In the genomic region with DNA sequence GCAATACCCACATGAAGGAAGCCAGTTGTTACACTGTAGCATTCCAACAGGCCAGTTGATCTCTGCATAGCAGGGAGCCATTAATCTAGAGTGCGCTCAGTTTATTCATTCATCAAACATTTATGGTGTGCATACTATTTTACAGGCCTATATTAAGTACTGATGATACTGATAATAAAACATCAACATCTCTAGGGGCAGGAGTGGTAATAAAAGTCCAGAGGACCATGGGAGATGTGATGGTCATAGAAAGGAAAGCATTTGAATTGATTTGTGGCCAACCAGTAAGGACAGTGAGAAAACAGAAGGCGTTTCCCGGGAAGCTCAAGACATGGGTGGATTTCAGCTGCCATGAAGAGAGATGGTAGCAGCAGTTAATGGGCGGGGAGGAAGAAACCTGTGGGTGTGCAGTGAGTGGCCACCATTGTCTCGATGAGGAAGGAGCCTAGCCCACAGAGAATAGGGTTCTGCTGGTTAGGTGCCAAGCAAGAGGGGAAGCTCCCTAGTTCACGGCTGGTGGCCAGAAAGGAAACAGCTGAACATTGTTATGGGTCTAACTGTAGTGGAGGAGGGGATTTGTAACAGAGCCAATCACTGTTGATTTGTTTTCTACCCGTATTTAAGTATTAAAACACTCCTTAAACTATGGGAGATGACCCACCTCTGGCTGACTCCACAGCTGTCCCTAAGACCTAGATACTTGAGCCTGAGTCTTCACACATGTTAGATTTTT, we compare ENCODE assay signal across 8 mouse cellular contexts.
DNase-seq lines count a peak whose midpoint lies in the region; ATAC-seq and TF ChIP-seq lines count a peak whose summit lies in the region.

No protein-coding gene starts in this region.

- no peak for DNase-seq in intestine, embryonic 14.5 days (ENCODE audit: low spot score)
- peak; percentile 90 for DNase-seq in kidney, adult 2 months
- peak; percentile 78 for DNase-seq in lung, postnatal 14 days
- no peak for DNase-seq in stomach, postnatal 0 days (ENCODE audit: low spot score)
- no peak for DNase-seq in cerebellum, adult 2 months

- H3K4me1 ChIP-seq in intestine, embryonic 14.5 days (replicated peaks; ENCODE audit: control insufficient read depth, insufficient read depth, low read length) = peaks cover 18% of the 10 kb centered on the region
- peaks cover 10% of the 10 kb centered on the region; the same call in 1 of the 2 replicates for H3K4me1 ChIP-seq in intestine, postnatal 0 days (replicated peaks; ENCODE audit: control insufficient read depth, insufficient read depth, low read length)
- peaks cover 21% of the 10 kb centered on the region for H3K4me1 ChIP-seq in brown adipose tissue, adult 24 weeks (ENCODE audit: control insufficient read depth, insufficient read depth, insufficient read length, low read length)
- H3K4me1 ChIP-seq in kidney, adult 2 months (ENCODE audit: control insufficient read depth, insufficient read depth, low read length) = peaks cover 8% of the 10 kb centered on the region
- no peaks in the 10 kb centered on the region; the same call in 1 of the 2 replicates for H3K4me1 ChIP-seq in stomach, postnatal 0 days (replicated peaks; ENCODE audit: control insufficient read depth, insufficient read depth)
- 0 out of 2 replicates have a peak, but pooled peaks cover 7% of the 10 kb centered on the region for H3K4me1 ChIP-seq in hindbrain, embryonic 12.5 days
- H3K4me1 ChIP-seq in cerebellum, adult 2 months (ENCODE audit: control insufficient read depth, insufficient read depth, low read length) = no peaks in the 10 kb centered on the region; the same call in 1 of the 2 replicates

- no peak overlapping the region for H3K9ac ChIP-seq in intestine, embryonic 14.5 days (ENCODE audit: low read length)
- no peak overlapping the region for H3K9ac ChIP-seq in intestine, postnatal 0 days (ENCODE audit: low read depth, low read length)
- H3K9ac ChIP-seq in stomach, postnatal 0 days (ENCODE audit: low read length) = no peak overlapping the region
- H3K9ac ChIP-seq in hindbrain, embryonic 12.5 days = no peak overlapping the region

- ATAC-seq in intestine, embryonic 14.5 days (replicated peaks; ENCODE audit: low FRiP score, low TSS enrichment, low read depth) = peak; percentile 61; the same call in 1 of the 2 replicates
- ATAC-seq in intestine, postnatal 0 days = no peak
- peak; percentile 42; the same call in 1 of the 2 replicates for ATAC-seq in stomach, postnatal 0 days (ENCODE audit: low FRiP score, low TSS enrichment)
- ATAC-seq in hindbrain, embryonic 12.5 days (ENCODE audit: low FRiP score) = no peak

- H3K9me3 ChIP-seq in intestine, embryonic 14.5 days (ENCODE audit: control insufficient read depth, low read length) = no peaks in the 10 kb centered on the region
- no peaks in the 10 kb centered on the region for H3K9me3 ChIP-seq in intestine, postnatal 0 days (ENCODE audit: control insufficient read depth)
- no peaks in the 10 kb centered on the region for H3K9me3 ChIP-seq in stomach, postnatal 0 days (ENCODE audit: control insufficient read depth, low read length)
- H3K9me3 ChIP-seq in hindbrain, embryonic 12.5 days (replicated peaks) = no peaks in the 10 kb centered on the region

- WGBS in intestine, embryonic 14.5 days = 59% methylated on average over 7 of the region's 7 CpGs
- 52% methylated on average over 7 of the region's 7 CpGs for WGBS in intestine, postnatal 0 days
- 46% methylated on average over 7 of the region's 7 CpGs for WGBS in kidney, adult 2 months
- 57% methylated on average over 7 of the region's 7 CpGs for WGBS in stomach, postnatal 0 days
- WGBS in hindbrain, embryonic 12.5 days = 85% methylated on average over 7 of the region's 7 CpGs
- 50% methylated on average over 7 of the region's 7 CpGs for WGBS in cerebellum, adult 2 months

- no peak for TF ChIP-seq POLR2A in kidney, adult 2 months (IDR thresholded peaks at IDR 0.05; ENCODE audit: low read depth, low read length)
- TF ChIP-seq POLR2A in cerebellum, adult 2 months (IDR thresholded peaks at IDR 0.05; ENCODE audit: borderline replicate concordance, insufficient read depth, low read length) = no peak

- no peak overlapping the region for H3K4me2 ChIP-seq in intestine, embryonic 14.5 days (ENCODE audit: low read length)
- no peak overlapping the region for H3K4me2 ChIP-seq in intestine, postnatal 0 days (replicated peaks; ENCODE audit: low read depth)
- no peak overlapping the region for H3K4me2 ChIP-seq in stomach, postnatal 0 days (replicated peaks; ENCODE audit: low read depth)
- no peak overlapping the region for H3K4me2 ChIP-seq in hindbrain, embryonic 12.5 days (replicated peaks)

- H3K27me3 ChIP-seq in intestine, embryonic 14.5 days (replicated peaks; ENCODE audit: control insufficient read depth, insufficient read depth, low read length) = no peaks in the 10 kb centered on the region
- no peaks in the 10 kb centered on the region for H3K27me3 ChIP-seq in intestine, postnatal 0 days (replicated peaks; ENCODE audit: control insufficient read depth, insufficient read depth, low read length)
- no peaks in the 10 kb centered on the region for H3K27me3 ChIP-seq in kidney, adult 2 months (replicated peaks; ENCODE audit: control insufficient read depth, insufficient read depth, low read length)
- H3K27me3 ChIP-seq in stomach, postnatal 0 days (ENCODE audit: control insufficient read depth, insufficient read depth, low read length) = no peaks in the 10 kb centered on the region
- H3K27me3 ChIP-seq in hindbrain, embryonic 12.5 days = no peaks in the 10 kb centered on the region
- H3K27me3 ChIP-seq in cerebellum, adult 2 months (ENCODE audit: control insufficient read depth, insufficient read depth, low read length) = no peaks in the 10 kb centered on the region

- peak overlapping the region; percentile 52; the same call in 1 of the 2 replicates for H3K27ac ChIP-seq in intestine, embryonic 14.5 days (ENCODE audit: low read depth)
- no peak overlapping the region for H3K27ac ChIP-seq in intestine, postnatal 0 days (ENCODE audit: low read depth, low read length)
- H3K27ac ChIP-seq in brown adipose tissue, adult 24 weeks (replicated peaks; ENCODE audit: low read depth, low read length) = peak overlapping the region; percentile 67
- peak overlapping the region; percentile 28; the same call in 1 of the 2 replicates for H3K27ac ChIP-seq in kidney, adult 2 months (ENCODE audit: insufficient read depth, low read depth, low read length)
- H3K27ac ChIP-seq in stomach, postnatal 0 days (replicated peaks) = no peak overlapping the region; the same call in 1 of the 2 replicates
- H3K27ac ChIP-seq in hindbrain, embryonic 12.5 days = no peak overlapping the region
- no peak overlapping the region for H3K27ac ChIP-seq in cerebellum, adult 2 months (ENCODE audit: insufficient read depth, low read length)

- no peak for TF ChIP-seq EP300 in stomach, postnatal 0 days (optimal IDR thresholded peaks at IDR 0.05)

- no peak overlapping the region for H3K4me3 ChIP-seq in intestine, embryonic 14.5 days (ENCODE audit: low read depth, low read length)
- no peak overlapping the region for H3K4me3 ChIP-seq in intestine, postnatal 0 days (ENCODE audit: low read depth, low read length)
- no peak overlapping the region for H3K4me3 ChIP-seq in brown adipose tissue, adult 24 weeks (ENCODE audit: insufficient read depth, low read depth, low read length)
- H3K4me3 ChIP-seq in kidney, adult 2 months (ENCODE audit: insufficient read depth, low read depth, low read length) = no peak overlapping the region
- no peak overlapping the region for H3K4me3 ChIP-seq in stomach, postnatal 0 days (ENCODE audit: low read depth, low read length)
- no peak overlapping the region for H3K4me3 ChIP-seq in hindbrain, embryonic 12.5 days
- H3K4me3 ChIP-seq in cerebellum, adult 2 months (replicated peaks; ENCODE audit: insufficient read depth, low read depth, low read length) = no peak overlapping the region

- TF ChIP-seq CTCF in intestine, postnatal 0 days (IDR thresholded peaks at IDR 0.05; ENCODE audit: low read depth) = no peak
- TF ChIP-seq CTCF in kidney, adult 2 months (conservative IDR thresholded peaks at IDR 0.05; ENCODE audit: insufficient read depth, insufficient read length, low read depth, low read length) = no peak
- no peak for TF ChIP-seq CTCF in stomach, postnatal 0 days (IDR thresholded peaks at IDR 0.05; ENCODE audit: low read depth)
- no peak for TF ChIP-seq CTCF in cerebellum, adult 2 months (IDR thresholded peaks at IDR 0.05; ENCODE audit: borderline replicate concordance, insufficient read depth, low read depth, low read length)

- no peaks in the 10 kb centered on the region for H3K36me3 ChIP-seq in intestine, embryonic 14.5 days (ENCODE audit: control insufficient read depth, insufficient read depth, low read length)
- peaks cover 6% of the 10 kb centered on the region; the same call in 1 of the 2 replicates for H3K36me3 ChIP-seq in intestine, postnatal 0 days (ENCODE audit: control insufficient read depth, insufficient read depth)
- no peaks in the 10 kb centered on the region for H3K36me3 ChIP-seq in kidney, adult 2 months (ENCODE audit: control insufficient read depth, insufficient read depth, low read length)
- no peaks in the 10 kb centered on the region for H3K36me3 ChIP-seq in stomach, postnatal 0 days (ENCODE audit: control insufficient read depth, insufficient read depth, low read length)
- H3K36me3 ChIP-seq in hindbrain, embryonic 12.5 days = no peaks in the 10 kb centered on the region

Comparison
In these comparisons a context has a peak if more than half of its experiments do, and no peak if none do; other contexts are left out.
1. ATAC-seq: peak in intestine, embryonic 14.5 days (single experiment) and stomach, postnatal 0 days (single experiment); none in intestine, postnatal 0 days (single experiment) and hindbrain, embryonic 12.5 days (single experiment).
2. H3K27ac ChIP-seq: peak in intestine, embryonic 14.5 days (single experiment), brown adipose tissue, adult 24 weeks (single experiment) and kidney, adult 2 months (single experiment); none in intestine, postnatal 0 days (single experiment), stomach, postnatal 0 days (single experiment), hindbrain, embryonic 12.5 days (single experiment) and cerebellum, adult 2 months (single experiment).
3. DNase-seq: peak in kidney, adult 2 months (single experiment) and lung, postnatal 14 days (single experiment); none in intestine, embryonic 14.5 days (single experiment), stomach, postnatal 0 days (single experiment) and cerebellum, adult 2 months (0 of 2).